Mouse (Mus musculus): ENCODE results near the gene Dock7. TPM values are rescaled to one million over a fixed set of nuclear protein-coding genes. Genes with fewer than 3 reads are reported as not detected.

Gene Dock7
- 10 to 100 TPM; 30.6 to 37.8 TPM for total RNA-seq (2021)

DNA sequence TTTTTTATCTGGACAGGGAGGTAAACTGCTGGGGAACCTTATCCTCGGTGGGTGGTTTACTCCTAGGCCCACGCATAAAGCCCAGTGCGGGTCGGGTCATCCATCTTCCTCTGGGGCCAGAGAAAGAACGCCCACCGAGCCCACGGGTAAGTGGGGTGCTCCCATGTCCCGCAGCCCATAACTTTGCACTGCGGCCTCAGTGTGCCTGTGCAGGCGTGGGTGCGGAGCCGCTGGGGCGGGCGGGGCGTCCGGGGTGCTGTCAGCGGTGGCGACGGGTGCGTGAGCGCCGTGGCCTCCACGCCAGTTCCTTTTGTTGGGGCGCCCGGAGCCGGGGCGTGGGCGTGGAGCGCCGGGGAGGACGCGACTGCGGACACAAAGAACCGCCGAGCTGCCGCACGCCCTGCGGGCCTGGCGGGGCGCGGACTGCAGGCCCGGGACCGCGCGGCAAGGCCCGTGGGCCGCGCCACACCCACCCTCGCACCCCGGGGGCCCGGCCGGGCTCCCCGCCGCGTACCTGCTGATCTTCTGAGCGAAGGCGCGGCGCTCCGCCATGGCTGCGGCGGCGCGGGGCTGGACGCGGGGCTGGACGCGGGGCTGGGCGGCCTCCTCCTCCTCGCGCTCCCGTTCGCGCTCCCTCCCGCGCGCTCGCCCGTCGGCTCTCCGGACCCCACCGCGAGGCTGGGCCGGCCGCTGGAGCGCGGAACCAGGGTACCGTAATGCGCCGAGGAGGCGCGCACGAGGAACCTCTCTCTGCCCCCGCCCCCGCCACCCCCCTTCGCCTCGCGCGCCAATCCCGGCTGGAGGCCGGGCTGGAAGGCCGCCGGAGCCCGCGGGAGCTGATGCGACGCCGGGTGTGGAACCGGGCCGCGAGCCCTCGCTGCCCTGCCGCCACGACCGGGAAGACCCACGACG is at the start of gene Dock7:
Dock7 (minus strand) TSS at position 705 of the 912 bp plus-strand sequence.
- DNase-seq: peak; percentile 91

DNA sequence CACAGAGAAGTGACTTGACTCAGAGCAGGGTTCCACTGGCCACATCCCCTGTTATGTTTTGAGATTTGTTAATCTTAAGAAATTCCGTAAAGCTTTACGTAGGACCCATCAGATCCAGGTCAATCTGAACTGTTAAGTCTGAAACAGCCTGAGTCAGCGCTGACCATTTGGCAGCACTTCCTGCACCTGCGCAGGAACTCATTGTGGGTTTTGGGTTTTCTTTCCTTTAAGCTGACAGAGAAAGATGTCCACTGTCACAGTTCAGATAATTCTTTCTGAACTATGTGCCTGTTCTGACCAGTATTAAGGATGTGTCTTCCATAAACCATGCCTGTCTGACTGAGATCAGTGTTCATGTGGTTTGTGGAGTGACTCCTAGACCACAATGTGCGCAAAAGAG is 48.2 kb upstream of the Dock7 start:
- DNase-seq: no peak

DNA sequence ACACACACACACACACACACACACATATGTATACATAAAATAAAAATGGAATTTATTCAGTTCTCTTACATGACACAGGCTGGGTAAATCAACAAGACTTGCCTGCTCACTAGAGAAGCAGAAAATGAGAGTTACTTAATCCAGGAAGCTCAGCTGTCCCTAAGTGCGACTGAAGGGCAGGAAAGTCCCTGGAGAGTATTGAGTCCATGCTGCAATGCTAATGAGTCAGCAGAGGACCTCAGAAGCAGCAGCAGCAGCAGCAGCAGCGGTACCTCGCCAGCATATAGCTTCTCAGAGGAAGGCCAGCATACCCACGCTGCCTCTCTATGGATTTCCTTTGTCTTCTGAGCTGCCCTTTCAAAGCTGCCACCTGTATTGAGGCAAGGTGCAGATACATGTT is 42.8 kb upstream of the Dock7 start:
- no peak for DNase-seq

DNA sequence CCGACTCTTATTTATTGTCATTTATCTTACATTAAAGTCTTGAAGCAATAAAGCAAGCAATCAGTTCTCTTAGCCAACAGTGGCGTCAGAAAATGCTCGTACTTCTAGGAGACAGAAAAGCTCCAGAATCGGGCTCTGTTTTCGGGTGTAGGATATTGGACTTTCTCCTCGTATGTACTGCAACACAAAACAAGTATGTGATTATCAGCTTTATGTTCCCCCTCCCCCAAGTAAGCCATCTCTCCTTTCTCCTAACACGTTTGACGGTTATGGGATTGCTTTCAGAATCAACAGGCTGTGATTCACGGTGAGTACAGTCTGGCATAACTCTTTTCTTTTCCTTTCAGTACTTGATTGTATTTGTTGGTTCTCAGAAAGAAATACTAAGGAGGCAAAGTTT is 42.3 kb upstream of the Dock7 start:
- no peak for DNase-seq

DNA sequence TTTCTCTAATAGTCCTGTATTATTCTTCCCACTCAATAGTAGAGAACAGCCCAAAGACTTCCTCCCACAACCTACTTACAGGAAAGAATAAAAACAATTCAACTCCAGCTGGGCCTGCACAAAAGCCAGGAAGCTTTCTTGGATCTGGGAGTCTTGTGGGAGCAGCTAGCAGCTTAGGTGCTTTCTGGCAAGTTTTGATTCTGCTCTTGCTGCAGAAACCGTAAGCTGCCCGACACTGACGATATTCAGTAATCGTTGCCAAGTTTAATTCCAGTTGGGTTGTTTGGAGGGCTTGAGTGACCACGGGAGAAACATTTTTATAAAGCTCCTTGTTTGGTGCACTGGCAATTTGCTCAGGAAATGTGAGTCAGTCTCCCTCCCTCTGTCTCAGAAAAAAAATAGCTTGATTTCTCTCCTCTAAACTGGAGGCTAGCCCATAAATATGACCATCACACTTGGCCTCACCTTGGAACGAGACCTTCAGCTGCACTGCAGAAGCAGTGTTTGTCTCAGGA is 40.8 kb upstream of the Dock7 start:
- DNase-seq: peak; percentile 20

DNA sequence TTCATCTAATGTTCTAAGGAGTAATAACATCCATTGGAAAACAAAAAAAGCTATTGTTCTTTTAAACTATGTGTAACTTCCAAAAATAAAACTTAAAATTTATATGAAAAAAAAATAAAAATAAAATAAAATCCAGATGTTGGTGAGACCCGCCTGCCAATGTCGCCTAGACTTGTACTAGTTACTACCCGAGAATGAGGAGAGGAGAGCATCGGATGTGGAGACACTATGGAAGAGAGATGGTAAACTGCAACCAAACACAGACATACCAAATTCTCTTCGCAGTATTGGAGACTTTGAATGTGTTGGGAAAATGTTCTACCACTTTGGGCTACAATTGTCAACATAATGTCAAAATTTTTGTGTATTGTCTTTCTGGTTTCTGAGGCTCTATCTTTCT is 40.2 kb upstream of the Dock7 start:
- no peak for DNase-seq

DNA sequence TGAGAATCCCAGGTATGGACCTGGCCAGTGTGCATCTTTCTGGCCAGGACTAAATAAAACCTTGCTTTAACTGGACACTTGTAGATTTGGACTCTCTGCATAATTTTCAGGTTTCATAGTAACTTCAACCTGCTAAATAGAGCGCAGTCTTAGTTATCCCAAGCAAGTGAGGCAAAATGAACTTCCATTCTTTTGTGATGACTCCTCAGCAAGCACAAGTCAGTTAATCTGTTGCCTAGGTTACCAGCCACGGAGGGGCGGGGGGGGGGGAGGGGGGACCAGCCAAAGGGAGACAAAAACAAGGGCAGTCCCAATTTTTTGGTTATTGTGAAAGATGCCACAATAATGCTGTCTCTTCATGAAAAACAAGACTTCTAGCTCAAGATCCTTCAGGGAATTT is 39.7 kb upstream of the Dock7 start:
- DNase-seq: no peak

DNA sequence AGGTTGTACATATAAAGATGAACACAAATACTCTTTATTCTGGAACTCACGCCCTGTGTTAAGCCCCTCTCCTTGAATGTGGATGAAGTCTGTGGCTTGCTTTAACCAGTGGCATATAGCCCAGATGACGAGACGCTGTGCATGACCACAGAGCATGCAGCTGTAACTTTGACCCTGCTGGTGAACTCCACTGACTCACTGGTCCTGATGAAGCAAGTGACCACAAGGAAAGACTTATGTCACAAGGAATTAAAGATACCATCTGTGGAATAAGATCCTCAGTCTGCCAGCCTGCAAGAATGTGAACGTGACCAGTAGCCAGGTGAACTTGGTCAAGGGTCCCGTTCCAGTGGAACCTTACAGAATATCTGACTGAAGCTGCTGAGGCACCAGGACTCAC is 37.8 kb upstream of the Dock7 start:
- DNase-seq: no peak

DNA sequence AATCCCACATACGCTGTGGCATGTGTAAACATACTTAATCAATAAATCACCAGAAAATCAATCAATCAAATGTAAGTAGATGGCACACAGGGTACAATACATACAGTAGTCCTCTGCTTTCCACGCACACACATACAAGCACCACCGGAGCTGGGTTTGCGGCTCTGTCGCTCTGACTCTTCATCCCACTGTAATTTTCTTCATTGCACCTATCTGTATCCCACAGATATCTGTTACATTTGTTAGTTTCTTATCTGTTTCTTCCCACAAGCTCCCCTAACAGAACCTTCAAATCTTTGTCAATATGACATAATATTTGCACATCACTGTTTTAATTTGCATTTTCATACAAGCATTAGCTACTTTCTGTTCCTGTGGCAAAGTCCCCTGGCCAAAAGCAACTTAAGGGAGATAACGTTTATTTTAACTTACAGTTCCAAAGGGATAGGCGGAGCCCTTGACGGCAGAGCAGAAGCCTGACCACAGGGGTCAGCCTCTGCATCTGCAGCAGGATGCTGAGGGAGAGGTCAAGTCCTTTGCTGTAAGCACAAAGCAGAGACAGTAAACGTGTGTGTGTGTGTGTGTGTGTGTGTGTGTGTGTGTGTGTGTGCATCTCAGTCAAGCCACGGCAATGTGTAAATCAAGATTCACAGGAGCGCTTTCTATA is 36.1 kb upstream of the Dock7 start:
- DNase-seq: no peak

DNA sequence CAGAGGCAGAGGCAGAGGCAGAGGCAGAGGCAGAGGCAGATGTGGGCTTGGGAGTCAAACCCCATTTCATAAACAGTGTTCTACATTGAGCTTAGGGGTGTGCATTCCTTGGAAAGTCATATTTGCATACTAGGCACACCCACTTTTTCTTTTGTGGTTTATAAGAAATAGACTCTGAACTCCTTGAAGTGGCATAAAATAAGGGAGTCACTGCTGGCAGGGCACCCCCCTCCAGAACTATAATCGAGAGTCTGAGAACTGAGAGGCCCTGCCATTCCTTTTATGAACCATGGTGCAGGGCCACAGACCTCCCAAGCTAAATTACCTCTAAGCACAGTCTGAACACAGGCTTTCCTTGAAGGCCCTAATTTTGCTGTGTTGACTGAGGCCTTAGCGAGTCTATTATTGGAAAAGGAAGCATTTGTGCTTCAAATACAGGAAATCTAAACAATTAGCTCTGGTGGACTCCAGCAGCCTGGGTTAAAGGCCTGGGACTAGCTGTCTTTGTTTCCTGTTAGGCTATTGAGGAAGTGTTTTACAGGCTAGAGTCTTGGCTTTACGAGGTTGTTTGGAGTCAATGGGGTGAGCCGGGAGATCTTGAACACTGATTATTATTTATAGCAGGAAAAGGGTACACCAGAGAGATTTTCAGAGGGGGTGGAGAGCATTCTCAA is 31.3 kb upstream of the Dock7 start:
- no peak for DNase-seq

DNA sequence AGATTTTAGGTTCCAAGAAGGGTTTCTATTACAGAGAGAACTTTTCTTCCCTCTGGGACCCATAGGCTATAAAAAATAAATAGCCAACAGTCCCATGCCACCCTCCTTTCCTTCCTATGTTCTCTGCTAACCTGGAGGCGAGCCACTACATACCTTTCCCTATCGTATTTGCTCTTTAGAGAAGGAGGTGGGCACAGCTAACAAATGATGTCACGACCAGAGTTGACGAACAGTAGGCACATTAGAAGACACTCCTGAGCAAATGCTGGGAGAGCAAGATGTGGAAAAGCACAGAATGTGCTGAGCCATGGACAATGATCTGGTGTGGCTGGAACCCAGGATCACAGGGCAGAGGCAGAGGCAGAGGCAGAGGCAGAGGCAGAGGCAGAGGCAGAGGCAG is 30.7 kb upstream of the Dock7 start:
- no peak for DNase-seq

DNA sequence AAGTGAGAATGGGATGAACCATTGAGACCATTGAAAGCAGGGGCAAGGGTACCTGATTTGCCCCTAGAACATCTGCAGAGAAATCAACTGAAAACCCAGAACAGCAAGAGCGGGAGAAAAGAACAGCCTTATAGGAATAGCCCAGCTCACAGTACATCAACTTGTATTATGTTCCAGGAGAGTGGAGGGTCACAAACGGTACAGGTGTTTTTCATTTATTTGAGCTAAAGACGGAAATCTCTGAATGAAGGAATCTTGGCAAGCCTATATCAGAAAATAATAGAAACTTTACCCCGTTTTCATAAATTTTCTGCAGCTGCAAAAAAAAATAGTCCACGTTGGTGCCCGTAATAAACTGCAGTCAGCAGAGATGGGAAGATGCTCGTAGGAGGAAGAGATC is 22.6 kb upstream of the Dock7 start:
- DNase-seq: no peak

DNA sequence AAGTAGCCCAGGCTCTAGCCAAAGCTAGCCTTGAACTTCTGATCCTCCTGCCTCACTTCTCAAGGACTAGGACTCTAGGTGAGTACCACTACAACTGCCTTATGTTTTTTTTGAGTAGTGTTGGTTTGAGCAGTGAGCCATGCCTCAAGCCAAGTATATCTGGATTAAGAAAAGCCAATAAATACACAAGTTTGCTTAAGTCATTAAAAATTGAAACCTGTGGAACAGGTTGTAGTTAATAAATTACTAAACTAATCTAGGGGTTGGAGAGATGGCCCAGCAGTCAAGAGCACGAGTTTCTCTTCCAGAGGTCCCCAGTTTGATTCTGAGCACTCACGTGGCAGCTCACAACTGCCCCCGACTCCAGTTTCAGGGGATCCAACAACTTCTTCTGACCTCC is 20.9 kb upstream of the Dock7 start:
- DNase-seq: no peak

DNA sequence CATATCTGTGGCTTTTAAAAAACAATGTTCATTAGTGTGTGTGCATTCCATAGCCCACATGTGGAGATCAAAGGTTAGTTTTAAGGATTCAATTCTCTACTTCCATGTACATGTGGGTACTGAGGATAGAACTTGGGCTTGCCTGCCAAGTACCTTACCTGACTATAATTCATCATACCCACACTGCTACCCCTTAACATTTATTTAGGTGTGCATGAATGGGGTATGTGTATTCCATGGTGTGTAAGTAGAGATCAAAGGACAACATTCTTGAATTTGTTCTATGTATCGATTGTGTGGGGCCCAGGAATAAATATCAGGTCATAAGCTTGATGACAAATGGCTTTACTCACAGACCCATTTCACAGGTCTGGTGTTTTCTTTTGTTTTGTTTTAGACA is 20.5 kb upstream of the Dock7 start:
- DNase-seq: no peak

DNA sequence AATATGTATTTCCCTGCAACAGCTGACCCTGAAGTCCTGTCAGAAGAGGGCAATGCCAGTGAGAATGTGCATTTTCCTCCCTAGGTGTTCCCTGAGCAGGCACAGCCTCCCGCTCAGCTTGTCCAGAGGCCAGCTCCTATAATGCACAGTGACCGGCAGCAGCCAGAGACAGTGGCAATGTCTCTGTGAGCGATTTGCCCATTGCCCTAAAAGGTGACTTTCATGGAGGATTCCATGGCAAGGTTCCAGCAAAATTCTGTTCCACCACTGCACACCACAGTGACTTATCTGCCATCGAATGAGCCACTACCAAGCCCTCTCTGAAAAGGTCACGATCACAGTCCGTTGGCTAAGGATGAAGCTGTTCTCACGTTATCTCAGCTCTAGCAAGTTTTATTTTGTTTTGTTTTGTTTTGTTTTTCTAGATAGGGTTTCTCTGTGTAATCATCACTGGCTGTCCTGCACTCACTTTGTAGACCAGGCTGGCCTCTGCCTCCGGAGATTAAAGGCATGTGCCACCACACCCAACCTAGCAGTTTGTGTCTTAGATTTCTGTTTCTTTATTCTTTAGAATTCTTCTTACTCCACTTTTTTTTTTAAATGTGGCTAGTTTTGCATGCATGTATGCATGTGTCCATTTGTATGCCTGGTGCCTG is 17.4 kb upstream of the Dock7 start:
- DNase-seq: peak; percentile 18

DNA sequence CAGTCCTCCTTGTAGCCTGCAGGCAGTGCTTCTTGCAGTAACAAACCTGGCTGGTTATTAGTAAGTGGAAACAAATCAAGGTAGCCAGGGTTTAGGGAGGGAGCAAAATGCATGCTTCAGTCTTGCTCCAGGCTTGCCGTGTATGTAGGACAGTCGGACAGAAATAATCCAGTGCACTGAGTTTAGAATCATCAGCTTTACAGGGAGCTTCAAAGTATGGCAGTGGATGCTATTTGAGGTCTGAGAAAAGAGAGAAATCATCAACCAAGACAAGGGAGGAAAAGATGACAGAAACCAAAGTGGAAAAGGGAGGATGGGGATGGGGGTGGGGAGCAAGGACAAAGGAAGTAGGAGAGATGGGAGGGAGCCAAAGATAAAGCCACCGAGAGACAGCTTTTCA is 13.8 kb upstream of the Dock7 start:
- no peak for DNase-seq

DNA sequence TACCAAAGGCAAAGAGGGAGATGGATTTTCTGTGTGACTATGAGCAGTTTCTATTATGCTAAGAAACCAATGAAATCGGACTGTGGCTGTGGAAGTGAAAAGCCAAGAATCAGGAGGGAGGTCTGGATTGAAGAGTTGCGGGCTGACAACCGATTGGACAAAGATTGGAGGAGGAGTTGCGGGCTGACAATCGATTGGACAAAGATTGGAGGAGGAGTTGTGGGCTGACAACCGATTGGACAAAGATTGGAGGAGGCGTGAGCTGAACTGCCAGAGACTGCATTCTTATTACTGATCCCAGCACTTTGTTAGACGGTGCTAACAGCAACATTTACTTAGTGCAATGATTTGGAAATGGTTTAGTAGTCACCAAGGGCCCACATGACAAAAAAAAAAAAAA is 12.6 kb upstream of the Dock7 start:
- no peak for DNase-seq

DNA sequence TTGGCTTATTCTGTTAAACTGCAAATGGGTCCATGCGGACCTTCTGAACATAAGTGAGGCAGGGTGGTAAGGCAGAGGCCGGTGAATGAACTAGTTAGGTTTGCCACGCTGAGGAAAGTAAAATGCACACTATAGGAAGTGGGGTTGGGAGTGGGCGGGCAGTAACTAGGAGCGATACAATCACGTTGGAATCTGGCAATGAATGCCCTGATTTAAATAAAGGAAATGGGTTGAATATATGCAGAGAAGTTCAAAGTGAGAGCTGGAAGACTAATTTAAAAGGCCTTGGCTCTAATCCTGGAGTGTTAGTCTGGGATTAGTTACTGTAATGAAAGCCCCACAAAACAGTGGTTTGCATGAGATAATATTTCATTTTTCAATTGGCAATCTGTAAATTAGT is 12.0 kb upstream of the Dock7 start:
- no peak for DNase-seq

DNA sequence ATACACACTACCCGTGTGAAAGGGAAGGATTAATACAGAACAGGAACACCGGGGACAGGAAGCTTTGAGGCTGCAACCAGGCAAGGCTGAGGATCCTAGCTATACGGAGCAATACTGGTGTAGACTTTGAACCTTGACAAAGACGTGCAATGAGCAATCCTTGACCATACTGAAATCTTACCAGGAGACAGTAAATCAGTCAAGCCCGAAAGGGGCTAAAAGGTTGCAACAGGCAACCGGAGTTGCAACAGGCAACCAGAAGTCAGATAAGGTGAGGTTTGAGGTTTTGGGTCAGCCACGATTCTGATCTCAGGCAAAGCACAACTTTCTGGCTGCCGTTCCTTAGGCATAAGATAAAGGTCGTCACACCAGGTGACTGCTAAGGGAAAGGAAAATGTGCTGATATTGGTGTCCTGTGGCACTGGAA is 10.5 kb upstream of the Dock7 start:
- DNase-seq: no peak

DNA sequence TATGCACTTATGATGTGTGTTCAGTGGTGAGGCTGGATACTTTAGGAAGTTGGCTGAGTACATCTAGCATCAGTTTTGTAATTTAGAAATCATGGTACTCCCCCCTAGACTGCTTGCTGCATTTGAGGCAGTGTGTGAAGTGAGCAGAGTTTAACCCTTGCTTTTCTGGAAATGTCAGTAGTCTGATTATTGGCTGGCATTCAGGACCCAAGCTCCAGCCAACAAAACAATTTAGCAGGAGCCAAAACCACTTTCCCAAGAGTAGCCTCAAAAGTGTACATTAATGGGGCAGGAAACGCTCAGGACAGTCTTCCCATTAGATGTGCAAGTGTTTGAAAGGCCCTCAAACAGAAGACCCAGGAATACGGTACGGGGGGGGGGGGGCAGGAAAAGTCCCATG is 2.8 kb upstream of the Dock7 start:
- DNase-seq: no peak

DNA sequence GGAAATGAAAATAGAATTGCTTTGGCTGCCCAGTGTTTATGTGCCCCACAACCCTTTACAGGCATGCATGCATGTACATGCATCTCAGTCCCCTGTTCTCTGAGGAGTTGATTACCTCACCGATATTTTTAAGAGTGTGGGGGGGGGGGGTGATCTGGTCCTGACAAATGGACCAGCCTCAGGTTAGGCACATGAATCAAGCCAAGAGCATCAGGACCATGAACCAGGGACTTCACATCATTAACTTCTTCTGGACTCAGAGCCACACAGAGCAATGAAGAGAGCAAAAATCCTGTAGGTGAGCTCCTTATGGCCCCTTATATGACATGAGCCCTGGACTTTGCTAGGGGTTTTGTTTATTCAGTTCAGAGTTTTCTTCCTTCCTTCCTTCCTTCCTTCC is 2.1 kb upstream of the Dock7 start:
- DNase-seq: no peak

DNA sequence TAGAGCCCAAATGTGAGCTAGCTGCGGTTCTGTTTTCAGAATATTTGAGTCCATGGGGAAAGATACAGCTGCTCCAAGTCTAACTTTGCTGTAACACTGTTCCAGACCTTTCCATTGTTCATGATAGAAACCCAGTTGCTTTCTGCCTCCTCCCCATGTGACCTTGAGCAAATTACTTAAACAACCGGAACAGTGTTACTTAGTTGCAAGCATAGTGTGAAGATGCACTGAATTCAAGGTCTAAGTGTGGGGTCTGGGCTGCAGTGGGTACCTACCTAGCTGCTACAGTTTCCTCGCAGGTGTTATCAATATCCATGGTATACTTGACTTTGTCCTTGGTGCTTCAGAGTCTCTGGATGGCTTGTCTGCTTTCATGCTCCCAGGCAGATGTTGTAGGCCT is 1.3 kb upstream of the Dock7 start:
- no peak for DNase-seq

All from heart, postnatal 4 days (tissue).